ENCODE assay signal across 13 mouse cellular contexts in genomic region chr5:52871986-52872385, GRCm38 (mm10).
"Had no signal": no experiment of that assay in that cellular context is flagged by ENCODE, and none has a peak within 500 bp of the region (broad histone marks: within the 10 kb centered on the region; RNA-seq: fewer than 3 reads in every experiment).

No protein-coding gene starts in this region.

- DNase-seq: kidney, adult 2 months; kidney, postnatal 25 days; layer of hippocampus, adult 9-11 months; liver; liver, embryonic 13.5 days; liver, postnatal 0 days; lung, postnatal 14 days; right cerebral cortex, postnatal 14 days had no signal

- H3K9me3 ChIP-seq: kidney, embryonic 15.5 days; limb, embryonic 12.5 days; liver, embryonic 13.5 days; lung, embryonic 15.5 days; megakaryocyte, embryonic 14.5 days; midbrain, embryonic 12.5 days had no signal

- H3K27me3 ChIP-seq: kidney, embryonic 15.5 days; limb, embryonic 12.5 days; liver, embryonic 13.5 days; lung, embryonic 15.5 days; midbrain, embryonic 12.5 days had no signal

- H3K4me1 ChIP-seq: liver, embryonic 13.5 days; lung, embryonic 15.5 days; megakaryocyte, embryonic 14.5 days; midbrain, embryonic 12.5 days had no signal

- H3K4me3 ChIP-seq: kidney, embryonic 15.5 days; limb, embryonic 12.5 days; liver, embryonic 13.5 days; lung, embryonic 15.5 days; megakaryocyte, embryonic 14.5 days; midbrain, embryonic 12.5 days had no signal
